Mouse (Mus musculus): Measurements from ENCODE around the gene Kdm4b.

Gene Kdm4b

GRCm38 (mm10) chr17:56439731-56440460 lies 114.0 kb downstream of the Kdm4b start:
- DNase-seq (ENCODE audit: low spot score), result no peak

- no peak for DNase-seq (ENCODE audit: low spot score)
Observed at GRCm38 (mm10) chr17:56442316-56442715, 116.5 kb downstream of the Kdm4b start.

- no peak for DNase-seq (ENCODE audit: low spot score)
Observed at GRCm38 (mm10) chr17:56443341-56443795, 117.5 kb downstream of the Kdm4b start.

- DNase-seq (ENCODE audit: low spot score), result no peak
Observed at GRCm38 (mm10) chr17:56444771-56445170, 118.9 kb downstream of the Kdm4b start.

GRCm38 (mm10) chr17:56445397-56445796 lies 119.5 kb downstream of the Kdm4b start:
- no peak for DNase-seq (ENCODE audit: low spot score)

- no peak for DNase-seq (ENCODE audit: low spot score)
Observed at GRCm38 (mm10) chr17:56447716-56448115, 121.9 kb downstream of the Kdm4b start.

All from ovary, postnatal 36 days (tissue).